Comparison of ENCODE assay signal across 9 mouse cellular contexts in genomic region chr9:102692564-102693475, GRCm38 (mm10). TPM values are rescaled to one million over a fixed set of nuclear protein-coding genes. Genes with fewer than 3 reads are reported as not detected.
DNase-seq lines count a peak whose midpoint lies in the region; ATAC-seq and TF ChIP-seq lines count a peak whose summit lies in the region.
"Had no signal": no experiment of that assay in that cellular context is flagged by ENCODE, and none has a peak within 500 bp of the region (broad histone marks: within the 10 kb centered on the region; RNA-seq: fewer than 3 reads in every experiment).

No protein-coding gene starts in this region.

- H3K4me2 ChIP-seq in forebrain, embryonic 16.5 days (ENCODE audit: low read length), result no peak overlapping the region
- H3K4me2 ChIP-seq in neural tube, embryonic 12.5 days (replicated peaks), result 0 out of 2 replicates have a peak overlapping the region, but pooled peaks have one; percentile 6
- no peak overlapping the region for H3K4me2 ChIP-seq in neural tube, embryonic 15.5 days
- H3K4me2 ChIP-seq in stomach, postnatal 0 days (replicated peaks; ENCODE audit: low read depth), result no peak overlapping the region

- no peak for DNase-seq in forebrain, embryonic 10.5 days (ENCODE audit: extremely low spot score, low spot score)
- peak; percentile 62 for DNase-seq in heart, postnatal 4 days
- DNase-seq in stomach, postnatal 0 days (ENCODE audit: low spot score), result no peak
- no peak for DNase-seq in Muller cell, postnatal 12 days (ENCODE audit: inconsistent ontology term)
- DNase-seq in layer of hippocampus, adult 8-10 months (ENCODE audit: low spot score in 2 of 2), result no peak

- TF ChIP-seq CTCF in stomach, postnatal 0 days (IDR thresholded peaks at IDR 0.05; ENCODE audit: low read depth), result no peak

- H3K27ac ChIP-seq in forebrain, embryonic 10.5 days, result peak overlapping the region; percentile 92
- H3K27ac ChIP-seq in forebrain, embryonic 16.5 days (ENCODE audit: low read length), result no peak overlapping the region
- peak overlapping the region; percentile 11; the same call in 1 of the 2 replicates for H3K27ac ChIP-seq in neural tube, embryonic 12.5 days
- no peak overlapping the region for H3K27ac ChIP-seq in neural tube, embryonic 15.5 days (replicated peaks)
- H3K27ac ChIP-seq in stomach, postnatal 0 days (replicated peaks), result no peak overlapping the region

- no peak for ATAC-seq in forebrain, embryonic 16.5 days
- no peak for ATAC-seq in neural tube, embryonic 12.5 days (ENCODE audit: low FRiP score, low read depth)
- ATAC-seq in neural tube, embryonic 15.5 days (ENCODE audit: low FRiP score), result no peak
- ATAC-seq in stomach, postnatal 0 days (ENCODE audit: low FRiP score, low TSS enrichment), result peak; percentile 18; the same call in 1 of the 2 replicates
- ATAC-seq: CD4-positive, CD25-positive, alpha-beta regulatory T cell, adult 4 months had no signal

- H3K27me3 ChIP-seq in forebrain, embryonic 10.5 days (ENCODE audit: poor library complexity, severe bottlenecking), result peaks cover 51% of the 10 kb centered on the region
- no peaks in the 10 kb centered on the region for H3K27me3 ChIP-seq in forebrain, embryonic 16.5 days (replicated peaks; ENCODE audit: control insufficient read depth, insufficient read depth, low read length)
- H3K27me3 ChIP-seq in neural tube, embryonic 12.5 days (replicated peaks), result no peaks in the 10 kb centered on the region
- H3K27me3 ChIP-seq in neural tube, embryonic 15.5 days (replicated peaks), result no peaks in the 10 kb centered on the region
- no peaks in the 10 kb centered on the region for H3K27me3 ChIP-seq in stomach, postnatal 0 days (ENCODE audit: control insufficient read depth, insufficient read depth, low read length)

- peaks cover 53% of the 10 kb centered on the region for H3K4me1 ChIP-seq in forebrain, embryonic 10.5 days
- peaks cover 30% of the 10 kb centered on the region for H3K4me1 ChIP-seq in forebrain, embryonic 16.5 days (replicated peaks; ENCODE audit: control insufficient read depth, insufficient read depth, low read length)
- H3K4me1 ChIP-seq in neural tube, embryonic 12.5 days, result peaks cover 46% of the 10 kb centered on the region
- peaks cover 36% of the 10 kb centered on the region for H3K4me1 ChIP-seq in neural tube, embryonic 15.5 days
- H3K4me1 ChIP-seq in stomach, postnatal 0 days (replicated peaks; ENCODE audit: control insufficient read depth, insufficient read depth), result peaks cover 5% of the 10 kb centered on the region

- H3K9ac ChIP-seq in forebrain, embryonic 16.5 days (replicated peaks; ENCODE audit: low read depth, low read length), result no peak overlapping the region
- H3K9ac ChIP-seq in neural tube, embryonic 12.5 days, result no peak overlapping the region
- no peak overlapping the region for H3K9ac ChIP-seq in neural tube, embryonic 15.5 days (replicated peaks)
- H3K9ac ChIP-seq in stomach, postnatal 0 days (ENCODE audit: low read length), result no peak overlapping the region

- TF ChIP-seq EP300 in stomach, postnatal 0 days (optimal IDR thresholded peaks at IDR 0.05), result no peak

- 47% methylated on average over 9 of the region's 9 CpGs for WGBS in forebrain, embryonic 10.5 days
- WGBS in forebrain, embryonic 16.5 days, result 55% methylated on average over 9 of the region's 9 CpGs
- WGBS in neural tube, embryonic 12.5 days, result 52% methylated on average over 9 of the region's 9 CpGs
- 45% methylated on average over 9 of the region's 9 CpGs for WGBS in neural tube, embryonic 15.5 days
- 46% methylated on average over 9 of the region's 9 CpGs for WGBS in stomach, postnatal 0 days

- no peak overlapping the region for H3K4me3 ChIP-seq in forebrain, embryonic 10.5 days
- no peak overlapping the region for H3K4me3 ChIP-seq in forebrain, embryonic 16.5 days (replicated peaks; ENCODE audit: low read length)
- H3K4me3 ChIP-seq in neural tube, embryonic 12.5 days, result no peak overlapping the region
- no peak overlapping the region for H3K4me3 ChIP-seq in neural tube, embryonic 15.5 days (replicated peaks)
- H3K4me3 ChIP-seq in stomach, postnatal 0 days (ENCODE audit: low read depth, low read length), result no peak overlapping the region

- no peaks in the 10 kb centered on the region for H3K36me3 ChIP-seq in forebrain, embryonic 10.5 days (replicated peaks)
- no peaks in the 10 kb centered on the region for H3K36me3 ChIP-seq in forebrain, embryonic 16.5 days (ENCODE audit: control insufficient read depth, insufficient read depth)
- no peaks in the 10 kb centered on the region for H3K36me3 ChIP-seq in neural tube, embryonic 12.5 days
- H3K36me3 ChIP-seq in neural tube, embryonic 15.5 days, result no peaks in the 10 kb centered on the region
- no peaks in the 10 kb centered on the region for H3K36me3 ChIP-seq in stomach, postnatal 0 days (ENCODE audit: control insufficient read depth, insufficient read depth, low read length)

- no peaks in the 10 kb centered on the region for H3K9me3 ChIP-seq in forebrain, embryonic 10.5 days
- no peaks in the 10 kb centered on the region for H3K9me3 ChIP-seq in forebrain, embryonic 16.5 days (ENCODE audit: control insufficient read depth, low read length)
- no peaks in the 10 kb centered on the region for H3K9me3 ChIP-seq in neural tube, embryonic 12.5 days
- no peaks in the 10 kb centered on the region for H3K9me3 ChIP-seq in neural tube, embryonic 15.5 days (replicated peaks)
- no peaks in the 10 kb centered on the region for H3K9me3 ChIP-seq in stomach, postnatal 0 days (ENCODE audit: control insufficient read depth, low read length)

RNA-seq across cellular contexts. Expression of gene Amotl2, which starts 23.7 kb away (rescaled TPM):
- 49.9 and 51.9 TPM in 2 replicates for polyA plus RNA-seq in forebrain, embryonic 10.5 days (2016; fragmentation: Nextera tagmentation; extraction: Ambion mirVana)
- polyA plus RNA-seq in forebrain, embryonic 16.5 days (2015; fragmentation: Nextera tagmentation; extraction: Ambion mirVana), result 53.4 and 62.5 TPM in 2 replicates
- polyA plus RNA-seq in neural tube, embryonic 12.5 days (2016; fragmentation: Nextera tagmentation; extraction: Ambion mirVana), result 115 and 129 TPM in 2 replicates
- 41.5 and 57.0 TPM in 2 replicates for polyA plus RNA-seq in neural tube, embryonic 15.5 days (2015; fragmentation: Nextera tagmentation; extraction: Ambion mirVana)
- 10 to 100 TPM; 90.0 to 91.6 TPM for total RNA-seq in heart, postnatal 4 days (2021)
- polyA plus RNA-seq in stomach, postnatal 0 days (2015; fragmentation: Nextera tagmentation; extraction: Ambion mirVana), result 18.6 and 22.7 TPM in 2 replicates
- total RNA-seq in layer of hippocampus, adult 8-10 months (2022), result 10 to 100 TPM; 17.3 to 22.8 (median 20.6) TPM
- polyA plus RNA-seq: CD4-positive, CD25-positive, alpha-beta regulatory T cell, adult 4 months had no signal

Comparison
In these comparisons a context has a peak if more than half of its experiments do, and no peak if none do; other contexts are left out.
1. H3K27ac ChIP-seq: peak in forebrain, embryonic 10.5 days (single experiment) and neural tube, embryonic 12.5 days (single experiment); none in forebrain, embryonic 16.5 days (single experiment), neural tube, embryonic 15.5 days (single experiment) and stomach, postnatal 0 days (single experiment).